In genomic region chr3:58672481-58673183, GRCm38 (mm10) we compare ENCODE assay signal across 27 mouse cellular contexts. TPM values are rescaled to one million over a fixed set of nuclear protein-coding genes. Genes with fewer than 3 reads are reported as not detected.
A peak's percentile ranks its signal among the peaks of the same experiment; 100 is the strongest.
DNase-seq lines count a peak whose midpoint lies in the region; ATAC-seq and TF ChIP-seq lines count a peak whose summit lies in the region.
"Had no signal": no experiment of that assay in that cellular context is flagged by ENCODE, and none has a peak within 500 bp of the region (broad histone marks: within the 10 kb centered on the region; RNA-seq: fewer than 3 reads in every experiment).

No protein-coding gene starts in this region.

- H3K9ac ChIP-seq in kidney, embryonic 15.5 days, result no peak overlapping the region
- H3K9ac ChIP-seq in ES-E14 (ENCODE audit: insufficient read depth, low read depth, low read length, poor library complexity, severe bottlenecking), result no peak overlapping the region
- H3K9ac ChIP-seq: embryonic facial prominence, embryonic 15.5 days; heart, embryonic 13.5 days; hindbrain, embryonic 15.5 days; limb, embryonic 13.5 days; liver, embryonic 13.5 days; midbrain, embryonic 12.5 days had no signal

- H3K27ac ChIP-seq in kidney, embryonic 15.5 days, result 0 out of 2 replicates have a peak overlapping the region, but pooled peaks have one; percentile 2
- H3K27ac ChIP-seq in ES-E14 (ENCODE audit: insufficient read depth, low read depth, low read length, poor library complexity, severe bottlenecking), result no peak overlapping the region
- H3K27ac ChIP-seq in embryonic facial prominence, embryonic 10.5 days (replicated peaks), result no peak overlapping the region
- H3K27ac ChIP-seq: embryonic facial prominence, embryonic 15.5 days; heart, embryonic 13.5 days; hindbrain, embryonic 15.5 days; limb, embryonic 13.5 days; liver, embryonic 13.5 days; midbrain, embryonic 12.5 days had no signal

- ATAC-seq in kidney, embryonic 15.5 days (replicated peaks; ENCODE audit: low FRiP score), result peak; percentile 87
- ATAC-seq: forebrain, embryonic 16.5 days; intestine, postnatal 0 days had no signal

- in situ Hi-C loops in ES-E14 (cut with MboI; ENCODE audit: low sequenced_read_pairs in 2 of 2, unreplicated experiment in 2 of 2), result no loop called here

- no peaks in the 10 kb centered on the region for H3K27me3 ChIP-seq in kidney, embryonic 15.5 days
- H3K27me3 ChIP-seq in embryonic facial prominence, embryonic 10.5 days (replicated peaks; ENCODE audit: low read depth, poor library complexity, severe bottlenecking), result no peaks in the 10 kb centered on the region
- H3K27me3 ChIP-seq: embryonic facial prominence, embryonic 15.5 days; heart, embryonic 13.5 days; hindbrain, embryonic 15.5 days; limb, embryonic 13.5 days; liver, embryonic 13.5 days; midbrain, embryonic 12.5 days had no signal

- H3K4me3 ChIP-seq in kidney, embryonic 15.5 days (replicated peaks), result no peak overlapping the region
- H3K4me3 ChIP-seq in ES-E14 (ENCODE audit: insufficient read depth in 1 of 2, low read depth in 1 of 2, low read length in 2 of 2, poor library complexity in 1 of 2, severe bottlenecking in 1 of 2), result no peak overlapping the region
- H3K4me3 ChIP-seq in embryonic facial prominence, embryonic 10.5 days, result no peak overlapping the region
- H3K4me3 ChIP-seq: embryonic facial prominence, embryonic 15.5 days; heart, embryonic 13.5 days; hindbrain, embryonic 15.5 days; limb, embryonic 13.5 days; liver, embryonic 13.5 days; midbrain, embryonic 12.5 days had no signal

- WGBS in kidney, embryonic 15.5 days, result 38% methylated on average over 4 of the region's 4 CpGs
- 70% methylated on average over 4 of the region's 4 CpGs for WGBS in embryonic facial prominence, embryonic 10.5 days

- peaks cover 33% of the 10 kb centered on the region for H3K4me1 ChIP-seq in kidney, embryonic 15.5 days
- H3K4me1 ChIP-seq in ES-E14 (ENCODE audit: control insufficient read depth in 2 of 2, insufficient read depth in 2 of 2, low read length in 2 of 2, poor library complexity in 1 of 2), result peaks cover 6 to 8% of the 10 kb centered on the region in 2 experiments; a peak in 2 of 4 replicates
- H3K4me1 ChIP-seq in embryonic facial prominence, embryonic 10.5 days, result peaks cover 24% of the 10 kb centered on the region

- no peak for DNase-seq in kidney, adult 8-10 months
- DNase-seq in 416B (ENCODE audit: low read depth), result peak; percentile 61
- DNase-seq in ES-E14 (ENCODE audit: low read depth, low spot score), result peak; percentile 28
- peak; percentile 32 for DNase-seq in embryonic facial prominence, embryonic 10.5 days (ENCODE audit: low spot score)
- DNase-seq in frontal cortex, postnatal 36 days (ENCODE audit: low spot score in 2 of 2), result no peak
- DNase-seq in cerebellum, adult 11-12 months, result no peak
- DNase-seq: adrenal gland, postnatal 10 days; cerebellum, adult 11 months; cerebellum, postnatal 25 days; embryo, embryonic 11 days; liver, embryonic 13.5 days; right cerebral cortex, postnatal 14 days had no signal

- no peaks in the 10 kb centered on the region for H3K9me3 ChIP-seq in kidney, embryonic 15.5 days (replicated peaks)
- H3K9me3 ChIP-seq in ES-E14 (ENCODE audit: control insufficient read depth, insufficient read depth, low read depth, low read length), result no peaks in the 10 kb centered on the region
- no peaks in the 10 kb centered on the region for H3K9me3 ChIP-seq in embryonic facial prominence, embryonic 10.5 days
- H3K9me3 ChIP-seq: embryonic facial prominence, embryonic 15.5 days; heart, embryonic 13.5 days; hindbrain, embryonic 15.5 days; limb, embryonic 13.5 days; liver, embryonic 13.5 days; midbrain, embryonic 12.5 days had no signal

- peaks cover 9% of the 10 kb centered on the region; the same call in 1 of the 2 replicates for H3K36me3 ChIP-seq in kidney, embryonic 15.5 days
- H3K36me3 ChIP-seq in ES-E14 (ENCODE audit: control insufficient read depth, insufficient read depth, low read length, poor library complexity, severe bottlenecking), result peaks cover 2% of the 10 kb centered on the region; the same call in 1 of the 2 replicates
- 0 out of 2 replicates have a peak, but pooled peaks cover 5% of the 10 kb centered on the region for H3K36me3 ChIP-seq in embryonic facial prominence, embryonic 10.5 days (replicated peaks)

- H3K4me2 ChIP-seq in kidney, embryonic 15.5 days, result no peak overlapping the region
- H3K4me2 ChIP-seq: embryonic facial prominence, embryonic 15.5 days; heart, embryonic 13.5 days; hindbrain, embryonic 15.5 days; limb, embryonic 13.5 days; liver, embryonic 13.5 days; midbrain, embryonic 12.5 days had no signal

TF ChIP-seq in ES-E14, 5 proteins besides CTCF, POLR2A, EP300 and RAD21:
- TF ChIP-seq HCFC1 (IDR thresholded peaks at IDR 0.05; ENCODE audit: borderline replicate concordance, insufficient read depth, low read length), result no peak
- TF ChIP-seq MAFK (IDR thresholded peaks at IDR 0.05; ENCODE audit: insufficient read depth, low read depth, low read length), result peak; percentile 80
- no peak for TF ChIP-seq CHD2 (IDR thresholded peaks at IDR 0.05; ENCODE audit: low read depth, low read length)
- no peak for TF ChIP-seq ZC3H11A (IDR thresholded peaks at IDR 0.05; ENCODE audit: borderline replicate concordance, low read depth, low read length)
- TF ChIP-seq ZNF384 (IDR thresholded peaks at IDR 0.05; ENCODE audit: low read depth, low read length), result no peak

RNA-seq across cellular contexts. Expression of gene Siah2, which starts 19.6 kb away (rescaled TPM):
- 3.9 and 4.8 TPM in 2 replicates for polyA plus RNA-seq in kidney, embryonic 15.5 days (2015; fragmentation: Nextera tagmentation; extraction: Ambion mirVana)
- total RNA-seq in ES-E14 (2012; rRNA removed), result 4.3 and 5.8 TPM in 2 replicates
- polyA plus RNA-seq in embryonic facial prominence, embryonic 10.5 days (2016; fragmentation: Nextera tagmentation; extraction: Ambion mirVana), result 2.1 and 2.7 TPM in 2 replicates

RNA-seq across cellular contexts. Expression of gene Erich6, which starts 35.6 kb away (rescaled TPM):
- polyA plus RNA-seq in kidney, embryonic 15.5 days (2015; fragmentation: Nextera tagmentation; extraction: Ambion mirVana), result not detected in 2 replicates
- total RNA-seq in ES-E14 (2012; rRNA removed), result not detected in 2 replicates
- not detected in 2 replicates for polyA plus RNA-seq in embryonic facial prominence, embryonic 10.5 days (2016; fragmentation: Nextera tagmentation; extraction: Ambion mirVana)
- total RNA-seq: gastrocnemius, adult 18-20 months; heart, postnatal 25 days; MEL; monocyte, adult 5-6 weeks had no signal
- polyA plus RNA-seq: embryonic facial prominence, embryonic 15.5 days; forebrain, embryonic 16.5 days; intestine, postnatal 0 days; large intestine, adult 2 months; limb, embryonic 13.5 days; liver, embryonic 13.5 days; lung, embryonic 16.5 days; macrophage had no signal

Comparison
In these comparisons a context has a peak if more than half of its experiments do, and no peak if none do; other contexts are left out.
1. DNase-seq: peak in 416B (single experiment), ES-E14 (single experiment) and embryonic facial prominence, embryonic 10.5 days (single experiment); none in kidney, adult 8-10 months (0 of 2), frontal cortex, postnatal 36 days (0 of 2) and cerebellum, adult 11-12 months (single experiment).